Mouse (Mus musculus): ENCODE data around the gene Uxs1. TPM values are rescaled to one million over a fixed set of nuclear protein-coding genes. Genes with fewer than 3 reads are reported as not detected.

Gene Uxs1
- polyA plus RNA-seq, 1 experiment from 2014 or later: 18.8 TPM

GRCm38 (mm10) chr1:43783186-43783585 lies 44.4 kb downstream of the Uxs1 start:
- no peak for ATAC-seq
- peaks cover 11% of the 10 kb centered on the region for H3K36me3 ChIP-seq (ENCODE audit: control insufficient read depth, insufficient read depth, low read length)
- H3K27me3 ChIP-seq (ENCODE audit: control insufficient read depth, insufficient read depth, low read depth, low read length): no peaks in the 10 kb centered on the region
- no peak overlapping the region for H3K27ac ChIP-seq (ENCODE audit: low read length)
- no peaks in the 10 kb centered on the region for H3K4me1 ChIP-seq (ENCODE audit: control insufficient read depth, insufficient read depth, low read length)
- no peaks in the 10 kb centered on the region for H3K9me3 ChIP-seq (replicated peaks; ENCODE audit: control insufficient read depth, low read length, poor library complexity, severe bottlenecking)
- no peak overlapping the region for H3K4me2 ChIP-seq (ENCODE audit: low read length)
- no peak overlapping the region for H3K4me3 ChIP-seq (ENCODE audit: low read depth, low read length)
- 70% methylated on average over 3 of the region's 3 CpGs for WGBS
- no peak overlapping the region for H3K9ac ChIP-seq (ENCODE audit: low read depth, low read length)

DNA sequence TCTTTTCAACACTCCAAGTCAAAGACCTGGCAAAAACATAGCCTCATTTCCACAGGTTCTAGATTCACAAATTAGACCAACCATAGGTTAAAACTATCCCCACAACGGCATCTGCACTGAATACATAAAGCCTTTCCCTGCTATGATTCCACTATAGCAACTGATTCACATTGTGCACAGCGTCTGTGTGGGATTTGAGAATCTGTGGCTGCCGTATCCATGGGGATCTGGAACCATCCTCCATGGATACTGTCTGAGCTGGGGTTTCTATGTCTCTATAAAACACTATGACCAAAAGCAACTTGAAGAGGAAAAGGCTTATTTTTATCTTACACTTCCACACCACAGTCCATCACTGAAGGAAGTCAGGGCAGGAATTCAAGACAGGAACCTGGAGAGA lies 44.9 kb downstream of the Uxs1 start:
- Histone ChIP-seq H3K27me3 (ENCODE audit: control insufficient read depth, insufficient read depth, low read depth, low read length) (no peaks in the 10 kb centered on the region), H3K4me1 (ENCODE audit: control insufficient read depth, insufficient read depth, low read length) (no peaks in the 10 kb centered on the region), H3K36me3 (ENCODE audit: control insufficient read depth, insufficient read depth, low read length) (peaks cover 11% of the 10 kb centered on the region), H3K9me3 (replicated peaks; ENCODE audit: control insufficient read depth, low read length, poor library complexity, severe bottlenecking) (no peaks in the 10 kb centered on the region), H3K4me2 (ENCODE audit: low read length) (no peak overlapping the region), H3K9ac (ENCODE audit: low read depth, low read length) (no peak overlapping the region), H3K4me3 (ENCODE audit: low read depth, low read length) (no peak overlapping the region), H3K27ac (ENCODE audit: low read length) (no peak overlapping the region)
- no peak for ATAC-seq
- WGBS: 81% methylated on average over 3 of the region's 3 CpGs

- WGBS: 77% methylated on average over 3 of the region's 3 CpGs
- Histone ChIP-seq H3K27me3 (ENCODE audit: control insufficient read depth, insufficient read depth, low read depth, low read length) (no peaks in the 10 kb centered on the region), H3K4me3 (ENCODE audit: low read depth, low read length) (no peak overlapping the region), H3K4me2 (ENCODE audit: low read length) (no peak overlapping the region), H3K9me3 (replicated peaks; ENCODE audit: control insufficient read depth, low read length, poor library complexity, severe bottlenecking) (no peaks in the 10 kb centered on the region), H3K9ac (ENCODE audit: low read depth, low read length) (no peak overlapping the region), H3K4me1 (ENCODE audit: control insufficient read depth, insufficient read depth, low read length) (no peaks in the 10 kb centered on the region), H3K36me3 (ENCODE audit: control insufficient read depth, insufficient read depth, low read length) (peaks cover 8% of the 10 kb centered on the region), H3K27ac (ENCODE audit: low read length) (no peak overlapping the region)
- ATAC-seq: no peak
Observed at GRCm38 (mm10) chr1:43781672-43782071, 45.9 kb downstream of the Uxs1 start.

- H3K9me3 ChIP-seq (replicated peaks; ENCODE audit: control insufficient read depth, low read length, poor library complexity, severe bottlenecking): no peaks in the 10 kb centered on the region
- 91% methylated on average over 2 of the region's 2 CpGs for WGBS
- no peak overlapping the region for H3K4me2 ChIP-seq (ENCODE audit: low read length)
- H3K9ac ChIP-seq (ENCODE audit: low read depth, low read length): no peak overlapping the region
- H3K27me3 ChIP-seq (ENCODE audit: control insufficient read depth, insufficient read depth, low read depth, low read length): no peaks in the 10 kb centered on the region
- H3K27ac ChIP-seq (ENCODE audit: low read length): no peak overlapping the region
- H3K36me3 ChIP-seq (ENCODE audit: control insufficient read depth, insufficient read depth, low read length): peaks cover 6% of the 10 kb centered on the region; the same call in 1 of the 2 replicates
- ATAC-seq: no peak
- no peaks in the 10 kb centered on the region for H3K4me1 ChIP-seq (ENCODE audit: control insufficient read depth, insufficient read depth, low read length)
- H3K4me3 ChIP-seq (ENCODE audit: low read depth, low read length): no peak overlapping the region
Observed at GRCm38 (mm10) chr1:43781195-43781594, 46.4 kb downstream of the Uxs1 start.

DNA sequence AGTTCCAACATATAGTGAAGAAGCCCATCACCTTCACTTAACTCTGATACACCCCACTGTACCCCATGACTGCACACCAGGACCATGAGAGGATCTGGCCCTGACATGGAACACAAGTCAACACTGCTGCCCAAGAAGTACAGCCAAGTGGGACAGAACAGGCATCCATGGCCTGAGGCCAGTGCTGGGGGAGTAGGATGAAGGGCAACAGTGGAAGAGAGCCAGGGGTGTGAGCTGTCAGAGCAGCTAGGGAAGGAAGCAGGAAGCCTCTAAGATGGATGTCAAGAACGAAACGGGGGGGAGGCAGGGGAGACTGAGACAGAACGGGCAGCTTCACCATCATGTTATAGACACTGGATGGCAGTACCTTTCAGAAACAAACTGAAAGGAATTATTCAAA lies 51.5 kb downstream of the Uxs1 start:
- Histone ChIP-seq H3K27ac (ENCODE audit: low read length) (no peak overlapping the region), H3K36me3 (ENCODE audit: control insufficient read depth, insufficient read depth, low read length) (peaks cover 11% of the 10 kb centered on the region), H3K4me3 (ENCODE audit: low read depth, low read length) (no peak overlapping the region), H3K9me3 (replicated peaks; ENCODE audit: control insufficient read depth, low read length, poor library complexity, severe bottlenecking) (no peaks in the 10 kb centered on the region), H3K4me1 (ENCODE audit: control insufficient read depth, insufficient read depth, low read length) (no peaks in the 10 kb centered on the region), H3K9ac (ENCODE audit: low read depth, low read length) (no peak overlapping the region), H3K27me3 (ENCODE audit: control insufficient read depth, insufficient read depth, low read depth, low read length) (no peaks in the 10 kb centered on the region), H3K4me2 (ENCODE audit: low read length) (no peak overlapping the region)
- WGBS: 90% methylated on average over 3 of the region's 3 CpGs
- ATAC-seq: no peak

- Histone ChIP-seq H3K27ac (ENCODE audit: low read length) (no peak overlapping the region), H3K4me3 (ENCODE audit: low read depth, low read length) (no peak overlapping the region), H3K36me3 (ENCODE audit: control insufficient read depth, insufficient read depth, low read length) (peaks cover 8% of the 10 kb centered on the region), H3K9ac (ENCODE audit: low read depth, low read length) (no peak overlapping the region), H3K27me3 (ENCODE audit: control insufficient read depth, insufficient read depth, low read depth, low read length) (no peaks in the 10 kb centered on the region), H3K9me3 (replicated peaks; ENCODE audit: control insufficient read depth, low read length, poor library complexity, severe bottlenecking) (no peaks in the 10 kb centered on the region), H3K4me1 (ENCODE audit: control insufficient read depth, insufficient read depth, low read length) (no peaks in the 10 kb centered on the region), H3K4me2 (ENCODE audit: low read length) (no peak overlapping the region)
- ATAC-seq: no peak
- WGBS: 97% methylated on average over 4 of the region's 4 CpGs
Observed at GRCm38 (mm10) chr1:43774126-43774525, 53.5 kb downstream of the Uxs1 start.

DNA sequence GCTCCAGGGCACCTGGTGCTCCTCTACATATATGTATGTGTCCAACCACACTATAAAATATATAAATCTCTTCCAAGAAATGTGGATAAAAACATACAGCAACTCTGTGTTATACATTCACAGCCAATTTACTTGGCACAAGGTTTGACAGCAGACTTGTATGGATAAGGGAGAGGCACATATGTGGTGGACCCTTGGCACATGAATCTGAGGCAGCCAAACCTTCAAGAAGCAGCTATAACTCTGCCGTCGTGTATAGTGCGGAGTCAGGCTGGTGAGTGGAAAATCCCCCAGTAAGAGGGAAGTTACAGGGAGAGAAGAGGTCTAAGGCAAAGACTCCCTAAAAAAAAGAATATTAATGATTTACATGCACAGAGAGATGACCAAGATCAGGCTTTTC lies 54.9 kb downstream of the Uxs1 start:
- no peak overlapping the region for H3K4me2 ChIP-seq (ENCODE audit: low read length)
- 93% methylated on average over 3 of the region's 3 CpGs for WGBS
- H3K9ac ChIP-seq (ENCODE audit: low read depth, low read length): no peak overlapping the region
- H3K27ac ChIP-seq (ENCODE audit: low read length): no peak overlapping the region
- H3K9me3 ChIP-seq (replicated peaks; ENCODE audit: control insufficient read depth, low read length, poor library complexity, severe bottlenecking): no peaks in the 10 kb centered on the region
- peaks cover 6% of the 10 kb centered on the region; the same call in 1 of the 2 replicates for H3K36me3 ChIP-seq (ENCODE audit: control insufficient read depth, insufficient read depth, low read length)
- no peaks in the 10 kb centered on the region for H3K27me3 ChIP-seq (ENCODE audit: control insufficient read depth, insufficient read depth, low read depth, low read length)
- no peak for ATAC-seq
- H3K4me3 ChIP-seq (ENCODE audit: low read depth, low read length): no peak overlapping the region
- no peaks in the 10 kb centered on the region for H3K4me1 ChIP-seq (ENCODE audit: control insufficient read depth, insufficient read depth, low read length)

GRCm38 (mm10) chr1:43770032-43770431 lies 57.6 kb downstream of the Uxs1 start:
- Histone ChIP-seq H3K4me1 (ENCODE audit: control insufficient read depth, insufficient read depth, low read length) (no peaks in the 10 kb centered on the region), H3K4me2 (ENCODE audit: low read length) (no peak overlapping the region), H3K9ac (ENCODE audit: low read depth, low read length) (no peak overlapping the region), H3K4me3 (ENCODE audit: low read depth, low read length) (no peak overlapping the region), H3K36me3 (ENCODE audit: control insufficient read depth, insufficient read depth, low read length) (peaks cover 6% of the 10 kb centered on the region; the same call in 1 of the 2 replicates), H3K9me3 (replicated peaks; ENCODE audit: control insufficient read depth, low read length, poor library complexity, severe bottlenecking) (no peaks in the 10 kb centered on the region), H3K27ac (ENCODE audit: low read length) (no peak overlapping the region), H3K27me3 (ENCODE audit: control insufficient read depth, insufficient read depth, low read depth, low read length) (no peaks in the 10 kb centered on the region)
- 88% methylated on average over 3 of the region's 3 CpGs for WGBS
- ATAC-seq: no peak

- Histone ChIP-seq H3K36me3 (ENCODE audit: control insufficient read depth, insufficient read depth, low read length) (peaks cover 9% of the 10 kb centered on the region), H3K4me1 (ENCODE audit: control insufficient read depth, insufficient read depth, low read length) (no peaks in the 10 kb centered on the region), H3K9me3 (replicated peaks; ENCODE audit: control insufficient read depth, low read length, poor library complexity, severe bottlenecking) (no peaks in the 10 kb centered on the region), H3K9ac (ENCODE audit: low read depth, low read length) (no peak overlapping the region), H3K4me2 (ENCODE audit: low read length) (no peak overlapping the region), H3K27me3 (ENCODE audit: control insufficient read depth, insufficient read depth, low read depth, low read length) (no peaks in the 10 kb centered on the region), H3K4me3 (ENCODE audit: low read depth, low read length) (no peak overlapping the region), H3K27ac (ENCODE audit: low read length) (no peak overlapping the region)
- WGBS: 83% methylated on average over 1 of the region's 1 CpGs
- ATAC-seq: no peak
Observed at GRCm38 (mm10) chr1:43769348-43769747, 58.3 kb downstream of the Uxs1 start.

Data from midbrain, embryonic 16.5 days (tissue).